Mouse (Mus musculus) gastrocnemius, adult 18-20 months (tissue): Measurements from ENCODE around the gene C530025M09Rik. TPM values are rescaled to one million over a fixed set of nuclear protein-coding genes. Genes with fewer than 3 reads are reported as not detected.

Experiments
- DNase-seq: peaks from one replicate; pipeline ENCODE4 v3.0.0; 2021; ENCODE audit warnings: low spot score
- long read RNA-seq, 2 experiments: library from polyadenylated mRNA; stranded (forward); transcript quantifications; one replicate each; pipeline ENCODE4 v2.0.0; 2021
- total RNA-seq, 2 experiments: library from RNA; stranded (reverse); gene quantifications; 2 replicates each; pipeline ENCODE4 v1.2.3; 2021

C530025M09Rik gene
- not detected for total RNA-seq
- long read RNA-seq, experiment 1 = 0 reads
- long read RNA-seq, experiment 2 = 0 reads

- DNase-seq = no peak
These were observed at the start of gene C530025M09Rik for GRCm38 (mm10) chr2:149830536-149831458. Gene C530025M09Rik, minus strand, starts transcription at chr2:149831213.

- DNase-seq = no peak
These were observed 46.9 kb upstream of the C530025M09Rik start for GRCm38 (mm10) chr2:149877954-149878353.

- no peak for DNase-seq
These were observed 42.3 kb upstream of the C530025M09Rik start for GRCm38 (mm10) chr2:149873346-149873745.

GRCm38 (mm10) chr2:149872496-149872895 lies 41.5 kb upstream of the C530025M09Rik start:
- no peak for DNase-seq

- DNase-seq = no peak
These were observed 39.5 kb upstream of the C530025M09Rik start for GRCm38 (mm10) chr2:149870496-149870895.

GRCm38 (mm10) chr2:149865914-149866435 lies 35.0 kb upstream of the C530025M09Rik start:
- DNase-seq = no peak

- DNase-seq = no peak
These were observed 30.0 kb upstream of the C530025M09Rik start for GRCm38 (mm10) chr2:149861002-149861401.

- no peak for DNase-seq
These were observed 17.8 kb upstream of the C530025M09Rik start for GRCm38 (mm10) chr2:149848778-149849177.

- DNase-seq = no peak
These were observed 13.6 kb upstream of the C530025M09Rik start for GRCm38 (mm10) chr2:149844575-149844974.

- no peak for DNase-seq
These were observed 8.7 kb upstream of the C530025M09Rik start for GRCm38 (mm10) chr2:149839666-149840065.

- no peak for DNase-seq
These were observed 5.6 kb upstream of the C530025M09Rik start for GRCm38 (mm10) chr2:149836471-149837135.

GRCm38 (mm10) chr2:149835091-149835490 lies 4.1 kb upstream of the C530025M09Rik start:
- DNase-seq = no peak

GRCm38 (mm10) chr2:149832301-149832700 lies 1.3 kb upstream of the C530025M09Rik start:
- DNase-seq = no peak

GRCm38 (mm10) chr2:149831459-149832245 lies 639 bp upstream of the C530025M09Rik start:
- DNase-seq = no peak

GRCm38 (mm10) chr2:149829955-149830535 lies 968 bp downstream of the C530025M09Rik start:
- DNase-seq = no peak

GRCm38 (mm10) chr2:149828911-149829310 lies 2.1 kb downstream of the C530025M09Rik start, which contains the start of gene Syndig1:
Gene Syndig1, plus strand, starts transcription at chr2:149829211.
- no peak for DNase-seq

- DNase-seq = no peak
These were observed 10.8 kb downstream of the C530025M09Rik start for GRCm38 (mm10) chr2:149820201-149820600.

- no peak for DNase-seq
These were observed 11.3 kb downstream of the C530025M09Rik start for GRCm38 (mm10) chr2:149819751-149820150.

GRCm38 (mm10) chr2:149818395-149818794 lies 12.6 kb downstream of the C530025M09Rik start:
- no peak for DNase-seq

- DNase-seq = no peak
These were observed 18.1 kb downstream of the C530025M09Rik start for GRCm38 (mm10) chr2:149812899-149813298.

- no peak for DNase-seq
These were observed 25.8 kb downstream of the C530025M09Rik start for GRCm38 (mm10) chr2:149805256-149805655.
